In the genomic region with DNA sequence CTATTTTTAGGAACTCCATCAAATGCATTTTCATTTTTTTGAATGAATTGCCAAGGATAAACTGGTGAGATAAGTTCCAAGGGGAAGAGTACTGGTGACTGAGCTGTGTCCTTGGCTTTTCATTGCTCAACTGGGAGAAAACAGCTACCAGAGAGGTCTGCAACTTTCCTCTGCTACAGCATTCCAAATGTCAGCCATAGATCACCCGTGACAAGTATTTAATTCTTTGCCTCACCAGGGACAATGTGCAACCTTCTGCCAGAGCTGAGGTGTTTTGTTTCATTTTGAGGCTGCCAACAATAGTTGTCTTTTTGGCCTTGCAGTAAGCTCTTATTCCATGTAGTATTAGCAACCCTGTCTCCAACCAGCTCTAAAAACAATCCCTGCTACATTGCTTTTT, we compare ENCODE assay signal across 23 mouse cellular contexts.
DNase-seq lines count a peak whose midpoint lies in the region; ATAC-seq lines count a peak whose summit lies in the region.
"Had no signal": no experiment of that assay in that cellular context is flagged by ENCODE, and none has a peak within 500 bp of the region (broad histone marks: within the 10 kb centered on the region; RNA-seq: fewer than 3 reads in every experiment).

No protein-coding gene starts in this region.

- no peak for DNase-seq in limb, embryonic 10.5 days (ENCODE audit: low spot score)
- DNase-seq in adrenal gland, postnatal 10 days = peak; percentile 62
- peak; percentile 54 for DNase-seq in embryo, embryonic 10.5 days (ENCODE audit: low spot score)
- DNase-seq in ovary, postnatal 36 days (ENCODE audit: low spot score) = no peak
- no peak for DNase-seq in left cerebral cortex, postnatal 4 days
- DNase-seq in layer of hippocampus, postnatal 14 days (ENCODE audit: low spot score in 2 of 2) = no peak
- DNase-seq: cerebellum, adult 9-11 months; forebrain, postnatal 0 days; gastrocnemius, postnatal 10 days; heart, adult 18-20 months; kidney, postnatal 4 days; spleen, adult 18-20 months; thymus, adult 2 months had no signal

- H3K9ac ChIP-seq in limb, embryonic 13.5 days = no peak overlapping the region
- H3K9ac ChIP-seq: embryonic facial prominence, embryonic 12.5 days; forebrain, postnatal 0 days; hindbrain, embryonic 14.5 days; liver, embryonic 12.5 days; lung, embryonic 15.5 days; midbrain, embryonic 13.5 days; neural tube, embryonic 12.5 days had no signal

- no peaks in the 10 kb centered on the region for H3K4me1 ChIP-seq in limb, embryonic 13.5 days
- H3K4me1 ChIP-seq in limb, embryonic 10.5 days = no peaks in the 10 kb centered on the region
- H3K4me1 ChIP-seq: embryonic facial prominence, embryonic 12.5 days; liver, embryonic 12.5 days; lung, embryonic 15.5 days had no signal

- no peaks in the 10 kb centered on the region for H3K27me3 ChIP-seq in limb, embryonic 13.5 days
- H3K27me3 ChIP-seq in limb, embryonic 10.5 days (ENCODE audit: low read depth, poor library complexity, severe bottlenecking) = no peaks in the 10 kb centered on the region
- H3K27me3 ChIP-seq: embryonic facial prominence, embryonic 12.5 days; liver, embryonic 12.5 days; lung, embryonic 15.5 days; midbrain, embryonic 13.5 days; neural tube, embryonic 12.5 days had no signal

- H3K9me3 ChIP-seq in limb, embryonic 13.5 days = no peaks in the 10 kb centered on the region
- H3K9me3 ChIP-seq in limb, embryonic 10.5 days (replicated peaks) = no peaks in the 10 kb centered on the region
- H3K9me3 ChIP-seq: embryonic facial prominence, embryonic 12.5 days; G1E; liver, embryonic 12.5 days; lung, embryonic 15.5 days; midbrain, embryonic 13.5 days; neural tube, embryonic 12.5 days had no signal

- WGBS in limb, embryonic 13.5 days = 45% methylated on average over 1 of the region's 1 CpGs
- 58% methylated on average over 1 of the region's 1 CpGs for WGBS in limb, embryonic 10.5 days

- H3K4me3 ChIP-seq in limb, embryonic 13.5 days = no peak overlapping the region
- no peak overlapping the region for H3K4me3 ChIP-seq in limb, embryonic 10.5 days
- H3K4me3 ChIP-seq: embryonic facial prominence, embryonic 12.5 days; liver, embryonic 12.5 days; lung, embryonic 15.5 days; midbrain, embryonic 13.5 days; neural tube, embryonic 12.5 days had no signal

- H3K27ac ChIP-seq in limb, embryonic 13.5 days = no peak overlapping the region
- H3K27ac ChIP-seq in limb, embryonic 10.5 days = no peak overlapping the region
- H3K27ac ChIP-seq: embryonic facial prominence, embryonic 12.5 days; hindbrain, embryonic 14.5 days; liver, embryonic 12.5 days; lung, embryonic 15.5 days; midbrain, embryonic 13.5 days; neural tube, embryonic 12.5 days had no signal

- intact Hi-C loops in left cerebral cortex, postnatal 4 days (cut with DNase I) = no loop called here

- no peak overlapping the region for H3K4me2 ChIP-seq in limb, embryonic 13.5 days (replicated peaks)
- H3K4me2 ChIP-seq: embryonic facial prominence, embryonic 12.5 days; hindbrain, embryonic 14.5 days; liver, embryonic 12.5 days; lung, embryonic 15.5 days; midbrain, embryonic 13.5 days; neural tube, embryonic 12.5 days had no signal

- H3K36me3 ChIP-seq in limb, embryonic 13.5 days = no peaks in the 10 kb centered on the region
- H3K36me3 ChIP-seq in limb, embryonic 10.5 days = no peaks in the 10 kb centered on the region
- H3K36me3 ChIP-seq: embryonic facial prominence, embryonic 12.5 days; G1E; liver, embryonic 12.5 days; lung, embryonic 15.5 days; midbrain, embryonic 13.5 days; neural tube, embryonic 12.5 days had no signal

- ATAC-seq in limb, embryonic 13.5 days (ENCODE audit: low FRiP score, low read depth) = peak; percentile 36; the same call in 1 of the 2 replicates
- ATAC-seq: CD4-positive, CD25-positive, alpha-beta regulatory T cell, adult 4 months; forebrain, postnatal 0 days; intestine, postnatal 0 days; liver, embryonic 12.5 days; midbrain, embryonic 13.5 days had no signal

Comparison
In these comparisons a context has a peak if more than half of its experiments do, and no peak if none do; other contexts are left out.
1. DNase-seq: peak in adrenal gland, postnatal 10 days (single experiment) and embryo, embryonic 10.5 days (single experiment); none in limb, embryonic 10.5 days (single experiment), ovary, postnatal 36 days (single experiment), left cerebral cortex, postnatal 4 days (single experiment) and layer of hippocampus, postnatal 14 days (0 of 2).